Comparison of ENCODE assay signal across 18 mouse cellular contexts in the genomic region with DNA sequence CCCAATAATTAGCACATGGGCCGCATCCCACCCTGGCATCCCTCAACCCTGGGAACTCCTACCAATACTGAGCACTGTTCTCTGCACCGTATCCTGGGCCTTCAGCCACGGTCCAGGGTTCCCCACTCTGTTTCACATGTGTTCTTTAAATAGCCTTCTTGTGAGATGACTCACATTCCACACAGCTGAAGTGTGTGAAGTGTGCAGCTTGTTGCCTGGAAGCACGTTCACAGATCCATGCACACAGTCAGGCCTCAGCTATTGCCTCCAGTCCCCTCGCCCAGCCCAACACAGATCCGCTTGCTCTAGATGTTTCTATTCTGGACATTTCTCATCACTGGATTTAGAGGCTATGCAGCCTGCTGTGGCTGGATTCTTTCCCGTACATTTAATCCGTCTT. TPM values are rescaled to one million over a fixed set of nuclear protein-coding genes. Genes with fewer than 3 reads are reported as not detected.
DNase-seq lines count a peak whose midpoint lies in the region; ATAC-seq and TF ChIP-seq lines count a peak whose summit lies in the region.
"Had no signal": no experiment of that assay in that cellular context is flagged by ENCODE, and none has a peak within 500 bp of the region (broad histone marks: within the 10 kb centered on the region; RNA-seq: fewer than 3 reads in every experiment).

No protein-coding gene starts in this region.

- WGBS in limb, embryonic 13.5 days = 66% methylated on average over 8 of the region's 8 CpGs
- WGBS in limb, embryonic 10.5 days = 90% methylated on average over 8 of the region's 8 CpGs
- WGBS in heart, embryonic 16.5 days = 38% methylated on average over 8 of the region's 8 CpGs
- 69% methylated on average over 8 of the region's 8 CpGs for WGBS in stomach, embryonic 14.5 days
- WGBS in midbrain, postnatal 0 days = 68% methylated on average over 8 of the region's 8 CpGs

- ATAC-seq in frontal cortex, adult (ENCODE audit: low TSS enrichment) = peak; percentile 73; the same call in 1 of the 2 replicates
- ATAC-seq in limb, embryonic 13.5 days (ENCODE audit: low FRiP score, low read depth) = 0 out of 2 replicates have a peak, but pooled peaks have one; percentile 22
- ATAC-seq in heart, embryonic 16.5 days (replicated peaks; ENCODE audit: extremely low read depth, insufficient read depth, low FRiP score) = peak; percentile 68
- ATAC-seq in stomach, embryonic 14.5 days (ENCODE audit: insufficient number of reproducible peaks, insufficient read depth, low FRiP score, low read depth) = 0 out of 2 replicates have a peak, but pooled peaks have one; percentile 10
- ATAC-seq in midbrain, postnatal 0 days (ENCODE audit: low FRiP score) = no peak
- ATAC-seq: forebrain, embryonic 13.5 days; intestine, embryonic 15.5 days had no signal

- no peaks in the 10 kb centered on the region for H3K36me3 ChIP-seq in limb, embryonic 13.5 days
- no peaks in the 10 kb centered on the region for H3K36me3 ChIP-seq in limb, embryonic 10.5 days
- H3K36me3 ChIP-seq in heart, embryonic 16.5 days (ENCODE audit: control insufficient read depth, insufficient read depth) = no peaks in the 10 kb centered on the region
- no peaks in the 10 kb centered on the region for H3K36me3 ChIP-seq in stomach, embryonic 14.5 days (ENCODE audit: control insufficient read depth, insufficient read depth, low read length)
- H3K36me3 ChIP-seq in midbrain, postnatal 0 days (ENCODE audit: insufficient read depth, low read length) = no peaks in the 10 kb centered on the region
- H3K36me3 ChIP-seq: embryonic facial prominence, embryonic 13.5 days; intestine, embryonic 15.5 days; liver, embryonic 13.5 days; midbrain, embryonic 10.5 days had no signal

- no peak overlapping the region for H3K9ac ChIP-seq in limb, embryonic 13.5 days
- no peak overlapping the region for H3K9ac ChIP-seq in heart, embryonic 16.5 days (ENCODE audit: low read length)
- no peak overlapping the region for H3K9ac ChIP-seq in stomach, embryonic 14.5 days (replicated peaks; ENCODE audit: low read depth, low read length)
- no peak overlapping the region for H3K9ac ChIP-seq in midbrain, postnatal 0 days (replicated peaks; ENCODE audit: low read length, poor library complexity, severe bottlenecking)
- H3K9ac ChIP-seq: embryonic facial prominence, embryonic 13.5 days; forebrain, embryonic 13.5 days; intestine, embryonic 15.5 days; liver, embryonic 13.5 days had no signal

- no peak overlapping the region for H3K4me3 ChIP-seq in limb, embryonic 13.5 days
- no peak overlapping the region for H3K4me3 ChIP-seq in limb, embryonic 10.5 days
- H3K4me3 ChIP-seq in heart, embryonic 16.5 days (ENCODE audit: low read length) = no peak overlapping the region
- no peak overlapping the region for H3K4me3 ChIP-seq in stomach, embryonic 14.5 days (ENCODE audit: low read depth, low read length)
- no peak overlapping the region for H3K4me3 ChIP-seq in midbrain, postnatal 0 days (ENCODE audit: low read depth, low read length)
- H3K4me3 ChIP-seq: embryonic facial prominence, embryonic 13.5 days; forebrain, embryonic 13.5 days; intestine, embryonic 15.5 days; liver, embryonic 13.5 days; midbrain, embryonic 10.5 days had no signal

- no peaks in the 10 kb centered on the region for H3K27me3 ChIP-seq in limb, embryonic 13.5 days
- peaks cover 12% of the 10 kb centered on the region for H3K27me3 ChIP-seq in limb, embryonic 10.5 days (ENCODE audit: low read depth, poor library complexity, severe bottlenecking)
- H3K27me3 ChIP-seq in heart, embryonic 16.5 days (ENCODE audit: control insufficient read depth, insufficient read depth, low read length) = no peaks in the 10 kb centered on the region
- H3K27me3 ChIP-seq in stomach, embryonic 14.5 days (ENCODE audit: control insufficient read depth, insufficient read depth, low read length) = no peaks in the 10 kb centered on the region
- no peaks in the 10 kb centered on the region for H3K27me3 ChIP-seq in midbrain, postnatal 0 days (ENCODE audit: insufficient read depth, low read length)
- H3K27me3 ChIP-seq: embryonic facial prominence, embryonic 13.5 days; forebrain, embryonic 13.5 days; intestine, embryonic 15.5 days; liver, embryonic 13.5 days had no signal

- H3K27ac ChIP-seq in limb, embryonic 13.5 days = peak overlapping the region; percentile 6; the same call in 1 of the 2 replicates
- H3K27ac ChIP-seq in limb, embryonic 10.5 days = no peak overlapping the region
- H3K27ac ChIP-seq in heart, embryonic 16.5 days (ENCODE audit: low read length) = peak overlapping the region; percentile 67
- no peak overlapping the region for H3K27ac ChIP-seq in stomach, embryonic 14.5 days (ENCODE audit: low read length)
- H3K27ac ChIP-seq in midbrain, postnatal 0 days (ENCODE audit: low read depth, low read length) = no peak overlapping the region
- H3K27ac ChIP-seq: embryonic facial prominence, embryonic 13.5 days; forebrain, embryonic 13.5 days; intestine, embryonic 15.5 days; liver, embryonic 13.5 days; midbrain, embryonic 10.5 days had no signal

- no peaks in the 10 kb centered on the region for H3K9me3 ChIP-seq in limb, embryonic 13.5 days
- H3K9me3 ChIP-seq in limb, embryonic 10.5 days (replicated peaks) = no peaks in the 10 kb centered on the region
- H3K9me3 ChIP-seq in heart, embryonic 16.5 days (replicated peaks; ENCODE audit: control insufficient read depth, low read length) = no peaks in the 10 kb centered on the region
- H3K9me3 ChIP-seq in stomach, embryonic 14.5 days (ENCODE audit: control insufficient read depth, low read depth, low read length) = no peaks in the 10 kb centered on the region
- no peaks in the 10 kb centered on the region for H3K9me3 ChIP-seq in midbrain, postnatal 0 days (ENCODE audit: low read length)
- H3K9me3 ChIP-seq: embryonic facial prominence, embryonic 13.5 days; forebrain, embryonic 13.5 days; intestine, embryonic 15.5 days; liver, embryonic 13.5 days; midbrain, embryonic 10.5 days had no signal

- H3K4me2 ChIP-seq in limb, embryonic 13.5 days (replicated peaks) = no peak overlapping the region
- H3K4me2 ChIP-seq in heart, embryonic 16.5 days (ENCODE audit: low read depth, low read length) = no peak overlapping the region
- no peak overlapping the region for H3K4me2 ChIP-seq in stomach, embryonic 14.5 days (replicated peaks; ENCODE audit: low read depth, low read length)
- H3K4me2 ChIP-seq in midbrain, postnatal 0 days (ENCODE audit: low read depth, low read length, poor library complexity, severe bottlenecking) = no peak overlapping the region
- H3K4me2 ChIP-seq: embryonic facial prominence, embryonic 13.5 days; forebrain, embryonic 13.5 days; intestine, embryonic 15.5 days; liver, embryonic 13.5 days had no signal

- no peak for DNase-seq in frontal cortex, postnatal 25 days (ENCODE audit: low spot score in 2 of 2)
- DNase-seq in limb, embryonic 10.5 days (ENCODE audit: low spot score) = no peak
- no peak for DNase-seq in T-cell, adult 2 months (ENCODE audit: low spot score)
- DNase-seq in midbrain, postnatal 0 days (ENCODE audit: low spot score) = no peak
- DNase-seq: adrenal gland, postnatal 14 days; cerebellum, postnatal 25 days; gastrocnemius, postnatal 10 days; kidney, postnatal 10 days; liver, embryonic 13.5 days; thymus, adult 18-20 months had no signal

- no peak for TF ChIP-seq CTCF in midbrain, postnatal 0 days (IDR thresholded peaks at IDR 0.05)

- H3K4me1 ChIP-seq in limb, embryonic 13.5 days = peaks cover 17% of the 10 kb centered on the region
- peaks cover 54% of the 10 kb centered on the region for H3K4me1 ChIP-seq in limb, embryonic 10.5 days
- H3K4me1 ChIP-seq in heart, embryonic 16.5 days (ENCODE audit: control insufficient read depth, insufficient read depth, low read length) = peaks cover 55% of the 10 kb centered on the region
- peaks cover 10% of the 10 kb centered on the region; the same call in 1 of the 2 replicates for H3K4me1 ChIP-seq in stomach, embryonic 14.5 days (ENCODE audit: control insufficient read depth, insufficient read depth, low read length)
- no peaks in the 10 kb centered on the region for H3K4me1 ChIP-seq in midbrain, postnatal 0 days (ENCODE audit: insufficient read depth, low read length)
- H3K4me1 ChIP-seq: forebrain, embryonic 13.5 days; liver, embryonic 13.5 days had no signal

RNA-seq across cellular contexts. Expression of gene Dbh, which starts 14.1 kb away (rescaled TPM):
- polyA plus RNA-seq in limb, embryonic 13.5 days (2015; fragmentation: Nextera tagmentation; extraction: Ambion mirVana) = 1.2 and 1.3 TPM in 2 replicates
- not detected in 2 replicates for polyA plus RNA-seq in limb, embryonic 10.5 days (2016; fragmentation: Nextera tagmentation; extraction: Ambion mirVana)
- 0.72 and 0.80 TPM in 2 replicates for polyA plus RNA-seq in heart, embryonic 16.5 days (2015; fragmentation: Nextera tagmentation; extraction: Ambion mirVana)
- 0.43 and 1.1 TPM in 2 replicates for polyA plus RNA-seq in stomach, embryonic 14.5 days (2014; fragmentation: Nextera tagmentation; extraction: Ambion mirVana)
- total RNA-seq in midbrain, postnatal 0 days (2014; rRNA removed) = 4.2 and 12.3 TPM in 2 replicates
- polyA plus RNA-seq in midbrain, postnatal 0 days (2015; fragmentation: Nextera tagmentation; extraction: Ambion mirVana) = 0.21 and 0.45 TPM in 2 replicates
- polyA plus RNA-seq: forebrain, embryonic 13.5 days had no signal

RNA-seq across cellular contexts. Expression of gene Fam163b, which starts 36.8 kb away (rescaled TPM):
- polyA plus RNA-seq in limb, embryonic 13.5 days (2015; fragmentation: Nextera tagmentation; extraction: Ambion mirVana) = 0.46 and 0.52 TPM in 2 replicates
- polyA plus RNA-seq in limb, embryonic 10.5 days (2016; fragmentation: Nextera tagmentation; extraction: Ambion mirVana) = 0.48 and 0.79 TPM in 2 replicates
- 0.70 and 0.91 TPM in 2 replicates for polyA plus RNA-seq in heart, embryonic 16.5 days (2015; fragmentation: Nextera tagmentation; extraction: Ambion mirVana)
- not detected in 2 replicates for polyA plus RNA-seq in stomach, embryonic 14.5 days (2014; fragmentation: Nextera tagmentation; extraction: Ambion mirVana)
- total RNA-seq in midbrain, postnatal 0 days (2014; rRNA removed) = 4.9 and 8.4 TPM in 2 replicates
- 13.0 and 13.9 TPM in 2 replicates for polyA plus RNA-seq in midbrain, postnatal 0 days (2015; fragmentation: Nextera tagmentation; extraction: Ambion mirVana)

Comparison
In these comparisons a context has a peak if more than half of its experiments do, and no peak if none do; other contexts are left out.
1. H3K27ac ChIP-seq: peak in limb, embryonic 13.5 days (single experiment) and heart, embryonic 16.5 days (single experiment); none in limb, embryonic 10.5 days (single experiment), stomach, embryonic 14.5 days (single experiment) and midbrain, postnatal 0 days (single experiment).